Mouse (Mus musculus) forebrain, embryonic 15.5 days (tissue): ENCODE measurements at regions not wholly inside any gene's neighbourhood (a gene's known extent, or its start where the extent isn't known, plus 50 kb on each side); places are given as distances from the start of the nearest gene placed in this dataset.
A peak's percentile ranks its signal among the peaks of the same experiment; 100 is the strongest.
"Not testable (repeated sequence)": the region's sequence is repeated elsewhere in the genome, so short reads cannot be mapped to it uniquely, and the experiment has no call there.

Source experiments
- ATAC-seq: fragments of 200-750 bp; cut with Nextera tagmentation; replicated peaks from 2 replicates; pipeline ENCODE4 v1.8.0; 2017; ENCODE audit warnings: mild to moderate bottlenecking, moderate TSS enrichment, moderate library complexity
- H3K27ac ChIP-seq: fragments of 300-500 bp; sonication (generic); replicated peaks from 2 replicates; pipeline ENCODE4 v1.5.1; 2015; ENCODE audit warnings: mild to moderate bottlenecking, inconsistent platforms
- H3K27me3 ChIP-seq: fragments of 300-500 bp; sonication (generic); 2 replicates; pipeline ENCODE4 v1.6.1; 2015; ENCODE audit warnings: inconsistent platforms
- H3K36me3 ChIP-seq: fragments of 300-500 bp; sonication (generic); 2 replicates; pipeline ENCODE4 v1.6.1; 2015; ENCODE audit warnings: mild to moderate bottlenecking, inconsistent platforms
- H3K4me1 ChIP-seq: fragments of 300-500 bp; sonication (generic); 2 replicates; pipeline ENCODE4 v1.6.1; 2015; ENCODE audit warnings: inconsistent platforms
- H3K4me2 ChIP-seq: fragments of 300-500 bp; sonication (generic); replicated peaks from 2 replicates; pipeline ENCODE4 v1.6.1; 2015; ENCODE audit warnings: mild to moderate bottlenecking, inconsistent platforms
- H3K4me3 ChIP-seq: fragments of 300-500 bp; sonication (generic); 2 replicates; pipeline ENCODE4 v1.5.1; 2015; ENCODE audit warnings: mild to moderate bottlenecking, inconsistent platforms
- H3K9ac ChIP-seq: fragments of 300-500 bp; sonication (generic); replicated peaks from 2 replicates; pipeline ENCODE4 v1.6.1; 2015; ENCODE audit warnings: mild to moderate bottlenecking, inconsistent platforms
- H3K9me3 ChIP-seq: fragments of 300-500 bp; sonication (generic); 2 replicates; pipeline ENCODE4 v1.6.1; 2016; ENCODE audit warnings: inconsistent platforms
- WGBS: fragments of 180-500 bp; shearing (Covaris S2); methylation state at CpG from one replicate; pipeline ENCODE4 v1.1.7; 2015; ENCODE audit warnings: mixed read lengths; 5-methylcytosine and 5-hydroxymethylcytosine counted together

DNA sequence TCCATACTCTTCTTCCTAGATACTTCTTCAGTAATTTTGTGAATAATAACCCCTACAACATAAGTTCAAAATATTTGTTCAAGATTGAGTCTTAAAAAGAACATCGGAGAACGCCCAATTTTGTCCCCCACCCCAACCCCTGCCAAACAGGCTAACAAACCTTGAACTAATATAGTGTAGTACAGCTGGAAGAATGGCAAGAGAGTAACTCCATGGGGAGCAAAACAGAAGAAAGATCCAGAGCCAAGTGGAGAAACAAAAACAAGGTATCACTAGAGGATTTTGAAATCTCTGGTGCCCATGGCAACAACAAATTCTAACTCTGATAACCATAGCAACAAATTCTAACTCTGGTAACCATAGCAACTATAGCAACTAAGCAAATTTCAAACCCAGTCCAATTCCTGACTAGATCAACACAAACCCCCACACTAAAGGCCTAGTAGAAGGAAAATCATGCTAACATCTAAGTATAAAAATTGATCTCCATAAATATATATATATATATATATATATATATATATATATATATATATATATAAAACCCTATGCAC, 74.2 kb upstream of the Magee2 start:
- Histone ChIP-seq H3K9me3 (no peaks in the 10 kb centered on the region), H3K36me3 (no peaks in the 10 kb centered on the region), H3K4me3 (no peak overlapping the region), H3K4me1 (no peaks in the 10 kb centered on the region), H3K9ac (no peak overlapping the region), H3K4me2 (no peak overlapping the region), H3K27me3 (0 out of 2 replicates have a peak, but pooled peaks cover 4% of the 10 kb centered on the region), H3K27ac (no peak overlapping the region)
- WGBS = 89% methylated on average over 2 of the region's 2 CpGs
- 0 out of 2 replicates have a peak, but pooled peaks have one; percentile 32 for ATAC-seq

DNA sequence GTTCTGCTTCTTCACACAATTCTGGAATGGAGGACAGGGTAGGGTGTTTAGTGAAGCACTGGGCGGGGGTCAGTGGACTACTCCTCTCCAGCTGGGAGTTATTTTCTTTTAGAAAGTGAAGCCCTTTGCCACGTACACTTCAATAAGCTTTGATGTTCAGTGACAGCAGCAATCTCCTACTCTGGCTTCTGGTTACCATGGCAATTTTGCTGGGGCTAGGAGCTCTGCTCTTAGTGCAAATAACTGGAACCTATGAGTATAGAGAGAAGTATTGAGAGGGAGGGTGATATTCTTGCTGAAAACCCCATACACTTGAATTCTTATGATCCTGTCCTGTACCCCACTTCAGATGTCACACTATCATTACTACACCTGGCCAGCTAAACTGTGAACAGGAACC, 94.5 kb upstream of the Magee2 start:
- Histone ChIP-seq H3K36me3 (no peaks in the 10 kb centered on the region), H3K4me1 (no peaks in the 10 kb centered on the region), H3K27ac (no peak overlapping the region), H3K4me2 (no peak overlapping the region), H3K4me3 (no peak overlapping the region), H3K9me3 (no peaks in the 10 kb centered on the region), H3K27me3 (peaks cover 12% of the 10 kb centered on the region; the same call in 1 of the 2 replicates), H3K9ac (no peak overlapping the region)
- WGBS = 38% methylated on average over 2 of the region's 2 CpGs
- peak; percentile 35; the same call in 1 of the 2 replicates for ATAC-seq

DNA sequence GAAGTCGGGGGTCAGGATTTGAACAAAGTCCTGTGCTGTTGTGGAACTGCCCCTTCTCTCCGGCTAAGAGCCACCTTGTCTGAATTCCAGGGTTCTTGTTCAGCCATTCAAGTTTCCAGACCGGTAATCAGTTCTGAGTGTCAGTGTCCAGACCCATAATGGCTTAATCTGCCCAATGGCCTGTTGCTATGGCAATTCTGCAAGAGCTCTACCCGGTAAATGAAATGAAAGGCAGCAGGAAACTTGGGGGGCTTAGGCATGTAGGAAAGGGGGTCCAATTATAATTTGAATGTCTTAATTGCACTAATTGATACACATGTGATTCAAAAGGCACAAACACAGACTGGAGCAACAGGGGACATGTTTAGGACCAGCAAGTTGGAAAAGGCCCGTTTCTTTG, 95.7 kb upstream of the Magee2 start:
- H3K9me3 ChIP-seq, H3K27ac ChIP-seq, H3K36me3 ChIP-seq, H3K4me2 ChIP-seq, H3K4me1 ChIP-seq, H3K9ac ChIP-seq, H3K4me3 ChIP-seq: not testable (repeated sequence)
- 22% methylated on average over 4 of the region's 5 CpGs for WGBS
- H3K27me3 ChIP-seq = peaks cover 14% of the 10 kb centered on the region; the same call in 1 of the 2 replicates
- peak; percentile 61; the same call in 1 of the 2 replicates for ATAC-seq

DNA sequence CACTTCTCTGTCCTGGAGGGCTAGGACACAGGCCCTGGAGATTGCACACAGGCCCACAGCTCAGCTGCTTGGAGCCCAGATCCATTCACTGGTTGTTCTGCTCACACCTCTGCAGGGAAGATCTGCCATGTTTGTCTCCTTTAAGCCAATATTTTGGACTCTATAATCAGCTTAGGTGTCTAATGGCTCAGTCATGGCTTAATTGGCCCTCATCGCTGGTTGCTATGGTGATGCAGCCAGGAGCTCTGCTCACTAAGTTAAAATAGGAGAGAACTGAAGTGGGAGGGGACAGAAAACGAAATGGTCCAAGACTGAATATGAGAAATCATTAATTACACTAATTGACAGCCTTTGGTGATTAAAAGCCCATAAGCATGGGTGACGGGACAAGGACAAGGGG, 96.3 kb upstream of the Magee2 start:
- not testable (repeated sequence) for H3K4me1 ChIP-seq, H3K4me3 ChIP-seq, H3K36me3 ChIP-seq, H3K27ac ChIP-seq, H3K9ac ChIP-seq, H3K9me3 ChIP-seq, H3K4me2 ChIP-seq
- H3K27me3 ChIP-seq = peaks cover 14% of the 10 kb centered on the region; the same call in 1 of the 2 replicates
- 36% methylated on average over 1 of the region's 3 CpGs for WGBS
- ATAC-seq = peak; percentile 53

DNA sequence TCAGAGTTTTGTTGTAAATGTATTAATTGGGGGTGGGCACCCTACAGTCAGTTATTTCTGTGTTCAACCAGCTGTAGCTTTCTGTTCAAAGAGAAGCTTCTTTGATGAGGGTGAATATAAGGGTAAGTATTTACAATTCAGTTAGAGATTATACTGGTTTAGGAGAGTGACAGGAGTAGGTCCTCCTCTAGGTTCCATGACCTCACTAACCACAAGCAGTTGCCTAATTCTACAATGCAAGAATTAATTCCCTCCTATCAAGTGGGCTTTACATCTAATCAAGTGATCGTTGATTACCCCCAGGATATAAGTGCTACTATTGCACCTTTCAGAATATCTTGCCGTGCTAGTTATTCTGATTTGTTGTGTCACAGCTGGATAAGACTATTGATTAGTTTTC, 101.1 kb upstream of the Pbdc1 start:
- 70% methylated on average over 2 of the region's 2 CpGs for WGBS

DNA sequence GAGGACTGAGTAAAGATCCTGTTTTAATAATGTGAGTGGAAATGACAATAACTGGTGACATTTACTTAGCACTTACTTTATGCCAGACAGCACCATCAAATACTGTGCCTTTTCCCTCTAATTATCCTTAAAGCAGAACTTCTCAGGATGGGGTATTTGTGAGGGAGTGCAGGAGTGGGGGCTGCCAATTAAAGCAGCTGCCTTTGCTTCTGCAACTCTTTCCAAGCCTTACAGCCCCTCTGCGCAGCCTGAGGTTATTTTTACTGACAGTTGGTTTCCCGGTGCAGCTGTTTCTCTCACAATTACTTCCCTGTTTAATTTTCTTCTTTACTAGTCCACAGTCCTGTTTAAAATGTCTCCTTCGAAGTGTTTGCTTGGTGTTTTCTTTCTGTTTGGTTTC, 76.3 kb upstream of the Pbdc1 start:
- WGBS = 39% methylated on average over 3 of the region's 3 CpGs
- no peak for ATAC-seq
- H3K36me3 ChIP-seq = no peaks in the 10 kb centered on the region
- peaks cover 9% of the 10 kb centered on the region for H3K27me3 ChIP-seq
- H3K4me1 ChIP-seq = no peaks in the 10 kb centered on the region
- no peak overlapping the region for H3K9ac ChIP-seq
- H3K27ac ChIP-seq = no peak overlapping the region
- H3K9me3 ChIP-seq = no peaks in the 10 kb centered on the region
- no peak overlapping the region for H3K4me3 ChIP-seq
- H3K4me2 ChIP-seq = no peak overlapping the region

More for the DNA sequence above, 101.1 kb upstream of the Pbdc1 start:
- no peak for ATAC-seq
- Histone ChIP-seq H3K9ac (no peak overlapping the region), H3K27ac (no peak overlapping the region), H3K4me3 (no peak overlapping the region), H3K4me2 (no peak overlapping the region), H3K4me1 (no peaks in the 10 kb centered on the region), H3K36me3 (no peaks in the 10 kb centered on the region), H3K9me3 (no peaks in the 10 kb centered on the region), H3K27me3 (peaks cover 4% of the 10 kb centered on the region; the same call in 1 of the 2 replicates)

DNA sequence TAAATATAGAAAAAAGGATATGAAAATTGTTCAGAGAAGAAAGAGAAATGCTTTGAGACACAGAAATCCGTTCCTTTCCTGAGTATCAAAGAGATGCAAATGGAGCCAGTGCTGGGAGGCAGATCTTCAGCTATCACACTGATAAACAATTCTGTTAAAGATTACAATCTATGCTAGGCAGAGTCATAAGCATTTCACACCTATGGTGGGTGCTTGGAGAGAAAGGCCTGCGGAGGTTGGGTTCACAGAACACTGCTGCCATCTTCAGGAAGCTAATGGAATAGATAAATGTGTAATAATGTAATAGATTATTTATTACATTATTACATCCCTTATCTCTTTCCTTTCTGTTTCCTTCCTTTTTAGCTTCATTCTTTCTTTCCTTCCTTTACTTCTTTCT, 73.1 kb upstream of the Pbdc1 start:
- Histone ChIP-seq H3K4me2 (no peak overlapping the region), H3K36me3 (no peaks in the 10 kb centered on the region), H3K4me3 (no peak overlapping the region)

More for the DNA sequence above, 73.1 kb upstream of the Pbdc1 start:
- H3K9me3 ChIP-seq = no peaks in the 10 kb centered on the region
- peak; percentile 64; the same call in 1 of the 2 replicates for ATAC-seq
- WGBS = 8% methylated on average over 2 of the region's 2 CpGs
- H3K4me1 ChIP-seq = no peaks in the 10 kb centered on the region
- H3K27ac ChIP-seq = no peak overlapping the region
- H3K27me3 ChIP-seq = peaks cover 8% of the 10 kb centered on the region; the same call in 1 of the 2 replicates
- H3K9ac ChIP-seq = no peak overlapping the region
